Mouse (Mus musculus) fat pad, adult 2 months (tissue): ENCODE measurements around the gene Gm5136.

ENCODE experiments used
- DNase-seq: peaks from one replicate; pipeline ENCODE4 v3.0.0-alpha.2; 2011; ENCODE audit warnings: low read depth, low spot score; ENCODE audit errors: extremely low read depth

The Gm5136 gene

GRCm38 (mm10) chr10:108699946-108700345, at the start of gene Gm5136:
Gene Gm5136 (minus strand): TSS chr10:108700160.
- DNase-seq, result no peak

DNA sequence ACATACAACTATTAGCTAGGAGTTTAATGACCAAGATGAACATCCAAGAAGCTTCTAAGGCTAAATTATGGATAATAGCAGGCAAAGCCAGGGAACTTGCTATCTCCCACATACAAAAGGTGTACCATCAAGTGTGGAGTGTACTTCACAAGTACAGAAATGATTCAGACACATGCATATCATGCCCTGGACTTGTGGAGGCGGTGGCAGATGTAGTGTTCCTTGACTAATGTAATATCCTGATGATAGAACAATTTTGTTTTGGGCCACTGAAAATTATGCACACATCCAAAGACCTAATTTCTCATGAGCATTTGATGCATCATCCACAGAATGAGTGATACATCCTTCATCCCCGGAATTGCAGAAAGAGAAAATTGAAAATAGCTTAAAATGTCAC, 43.8 kb upstream of the Gm5136 start:
- DNase-seq, result no peak

DNA sequence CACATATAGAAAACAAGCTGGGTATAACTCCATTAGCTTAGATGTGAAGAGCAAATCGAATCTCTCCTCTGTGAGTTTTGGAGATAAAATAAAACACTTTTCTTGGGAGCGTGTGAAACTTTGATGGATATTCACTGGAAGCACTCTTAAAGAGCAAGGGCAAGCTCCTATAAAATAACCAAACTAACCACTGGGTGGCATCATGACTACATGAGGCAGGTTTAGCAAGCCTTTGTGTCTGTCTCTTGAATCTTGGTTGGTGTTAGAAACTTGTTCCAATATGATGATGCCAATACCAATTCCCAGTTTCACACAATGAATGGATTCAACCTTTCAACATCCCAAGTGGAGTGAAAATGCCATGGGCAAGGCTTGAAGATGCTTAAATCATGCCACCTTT, 34.0 kb upstream of the Gm5136 start:
- DNase-seq, result no peak

DNA sequence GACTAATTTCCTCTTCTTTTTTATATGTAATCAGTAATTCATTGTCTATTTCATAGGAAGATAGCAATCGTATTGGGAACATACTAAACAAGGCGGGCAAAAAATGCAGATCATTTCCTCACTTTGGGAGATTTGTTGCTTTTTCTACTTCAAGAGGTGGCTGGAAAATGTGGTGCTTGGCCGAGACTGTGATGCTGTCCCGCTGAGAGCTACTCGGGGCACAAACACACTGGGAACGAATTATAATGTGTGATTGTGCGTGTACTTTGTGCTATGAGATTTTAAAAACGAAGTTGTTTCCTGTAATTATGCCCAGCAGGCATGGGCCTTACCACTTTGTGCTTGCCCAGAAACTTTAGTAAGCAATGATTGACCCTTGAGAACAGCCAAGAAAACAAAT, 29.0 kb upstream of the Gm5136 start:
- no peak for DNase-seq

GRCm38 (mm10) chr10:108726391-108726790, 26.4 kb upstream of the Gm5136 start:
- no peak for DNase-seq

DNA sequence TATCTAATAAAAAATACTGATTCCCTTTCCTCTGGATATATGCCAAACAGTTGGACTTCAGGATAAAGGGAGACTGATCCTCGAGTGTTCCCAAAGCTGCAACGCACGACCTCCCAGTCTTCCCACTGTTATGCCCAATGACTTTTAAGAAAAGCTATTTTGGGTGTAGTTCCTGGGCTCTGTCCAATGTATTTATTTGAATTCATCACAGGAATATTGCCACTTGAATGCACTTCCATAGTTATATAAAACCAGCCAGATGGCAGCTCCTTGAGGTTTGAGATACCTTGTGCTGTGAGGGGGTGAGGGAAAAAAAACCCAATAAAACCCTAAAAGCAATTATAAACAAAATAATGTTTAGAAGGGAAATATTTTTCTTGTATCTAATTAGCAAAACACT, 24.9 kb upstream of the Gm5136 start:
- DNase-seq, result no peak

- peak; percentile 8 for DNase-seq
Observed at GRCm38 (mm10) chr10:108710514-108710913, 10.6 kb upstream of the Gm5136 start.

DNA sequence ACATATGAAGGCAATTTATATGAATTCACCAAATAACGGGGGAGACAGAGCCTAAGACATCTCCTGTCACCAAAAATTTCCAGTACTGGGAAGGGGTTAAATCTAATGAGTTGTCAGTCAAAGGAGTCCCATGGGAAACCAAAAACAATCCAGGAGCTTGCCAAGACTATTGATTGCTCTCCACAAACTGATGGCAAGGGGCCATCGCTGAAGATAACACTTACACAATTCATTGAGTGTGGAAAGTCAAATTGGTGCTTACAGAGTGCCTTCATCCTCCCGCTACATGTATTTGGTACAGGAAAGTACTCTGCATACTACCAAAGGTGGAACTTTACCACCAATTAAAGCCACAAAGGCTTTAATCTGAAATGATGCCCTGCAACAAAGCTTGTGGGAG, 5.7 kb upstream of the Gm5136 start:
- no peak for DNase-seq

GRCm38 (mm10) chr10:108701361-108702128, 1.6 kb upstream of the Gm5136 start:
- no peak for DNase-seq

DNA sequence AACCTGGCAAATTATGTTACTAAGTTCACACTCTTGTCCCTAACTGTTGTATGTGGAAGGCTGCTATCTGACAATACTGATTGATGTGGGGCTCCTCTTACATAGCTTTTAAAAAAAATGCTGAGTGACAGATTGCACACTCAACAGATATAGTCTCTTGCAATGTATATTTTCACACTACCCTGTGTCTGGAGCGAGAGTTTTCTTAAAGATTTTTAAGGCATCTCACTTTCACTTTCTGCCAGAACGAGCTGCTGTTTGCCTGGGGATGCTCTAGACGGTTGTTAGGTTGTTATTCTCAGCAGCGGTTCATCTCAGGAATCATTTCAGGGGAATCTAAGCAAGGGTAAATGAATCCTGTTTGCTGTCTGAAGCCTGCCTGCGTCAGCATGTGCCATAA, 2.9 kb downstream of the Gm5136 start:
- no peak for DNase-seq

GRCm38 (mm10) chr10:108690954-108691353, 9.0 kb downstream of the Gm5136 start:
- no peak for DNase-seq

GRCm38 (mm10) chr10:108686696-108687095, 13.3 kb downstream of the Gm5136 start:
- DNase-seq, result no peak

- peak; percentile 46 for DNase-seq
Observed at GRCm38 (mm10) chr10:108679675-108680390, 20.1 kb downstream of the Gm5136 start.

- no peak for DNase-seq
Observed at GRCm38 (mm10) chr10:108677053-108677452, 22.9 kb downstream of the Gm5136 start.

DNA sequence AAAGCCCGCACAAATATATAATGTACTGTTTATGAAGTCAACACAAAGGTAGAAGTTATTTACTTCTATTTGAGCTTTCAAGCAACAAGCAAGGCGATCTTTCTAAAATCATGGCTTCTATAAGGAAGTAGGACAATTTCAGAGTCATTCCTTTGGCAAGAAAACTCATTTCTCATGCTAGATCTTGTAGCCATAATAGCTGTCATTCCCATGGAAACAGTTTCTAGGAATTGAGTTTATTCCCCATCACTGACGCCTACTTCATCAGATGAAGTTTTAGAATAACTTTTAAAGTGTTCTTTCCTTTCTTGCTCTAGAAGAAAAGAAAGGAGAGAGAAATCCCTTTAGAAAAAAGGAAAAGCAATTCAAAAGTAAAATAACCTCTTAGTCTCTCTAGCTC, 31.0 kb downstream of the Gm5136 start:
- DNase-seq, result no peak

DNA sequence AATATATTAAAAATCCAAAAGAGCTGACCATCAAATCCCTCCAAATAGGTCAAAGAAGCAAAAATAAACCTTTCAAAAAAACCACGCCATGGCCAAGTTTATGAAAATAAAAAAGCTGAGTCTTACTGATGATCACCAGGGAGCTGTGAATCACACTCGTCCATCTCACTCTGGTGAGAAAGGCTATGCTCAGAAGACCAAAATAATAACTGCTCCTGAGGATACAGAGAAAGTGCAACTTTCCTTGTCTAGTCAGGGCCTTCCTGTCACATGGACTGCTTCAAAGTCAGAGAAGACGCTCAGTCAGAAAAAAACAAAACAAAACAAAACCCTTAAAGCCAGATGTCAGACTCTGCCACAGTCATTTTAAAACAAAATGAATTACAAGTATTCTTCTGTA, 39.7 kb downstream of the Gm5136 start:
- no peak for DNase-seq

- DNase-seq, result peak; percentile 26
Observed at GRCm38 (mm10) chr10:108658300-108658699, 41.7 kb downstream of the Gm5136 start.

DNA sequence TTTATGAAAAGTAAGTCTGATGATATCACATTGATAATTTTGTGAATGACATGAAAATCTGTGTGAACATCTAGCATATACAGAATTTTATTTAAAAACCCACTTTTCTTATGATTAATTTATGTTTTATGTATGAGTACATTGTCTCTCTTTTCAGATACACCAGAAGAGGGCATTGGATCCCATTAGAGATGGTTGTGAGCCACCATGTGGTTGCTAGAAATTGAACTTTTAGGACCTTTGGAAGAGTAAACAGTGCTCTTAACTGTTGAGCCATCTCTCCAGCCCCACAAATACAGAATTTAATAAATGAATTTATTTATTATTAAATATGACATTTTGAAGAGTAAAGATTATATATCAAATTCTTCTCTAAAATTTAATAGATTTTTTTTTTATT, 42.3 kb downstream of the Gm5136 start:
- no peak for DNase-seq

DNA sequence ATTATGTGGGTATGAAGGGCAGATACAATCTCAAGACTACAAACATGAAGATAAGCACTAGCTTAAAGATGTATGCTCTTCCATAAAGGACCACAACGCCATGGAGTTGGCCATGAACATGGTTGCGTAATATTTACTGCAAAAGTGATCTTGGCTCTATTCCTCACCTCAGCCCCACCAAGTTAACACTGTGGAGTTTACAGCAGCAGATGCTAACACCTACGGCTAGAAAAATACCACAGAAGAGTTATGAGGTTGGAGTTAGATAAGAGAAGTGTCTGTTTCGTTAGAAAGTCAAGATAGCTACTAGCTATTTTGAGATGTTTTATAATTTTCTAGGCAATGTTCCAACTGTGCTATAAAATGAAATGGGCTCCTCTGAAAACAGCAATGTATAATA, 43.1 kb downstream of the Gm5136 start:
- no peak for DNase-seq

- no peak for DNase-seq
Observed at GRCm38 (mm10) chr10:108655074-108655473, 44.9 kb downstream of the Gm5136 start.

GRCm38 (mm10) chr10:108652831-108653230, 47.1 kb downstream of the Gm5136 start:
- DNase-seq, result no peak

DNA sequence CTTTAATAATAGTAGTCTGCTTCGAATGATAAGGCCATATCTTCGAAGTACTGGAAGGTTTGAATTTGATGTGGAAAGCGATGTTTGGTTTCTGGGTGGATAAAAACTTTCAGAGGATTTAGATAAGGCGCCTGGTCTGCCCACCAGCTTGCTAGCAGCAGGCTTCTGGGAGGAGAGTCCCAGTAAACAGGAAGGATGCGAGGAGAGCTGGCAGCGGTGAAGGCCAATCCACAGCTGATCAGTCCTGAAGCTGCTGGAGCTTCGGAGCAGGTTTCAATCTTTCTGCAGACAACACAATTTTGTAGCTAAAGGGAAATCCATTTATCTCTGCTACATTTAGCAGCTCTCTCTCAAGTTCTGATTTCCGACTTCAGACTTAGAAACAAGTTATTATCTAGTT, 47.9 kb downstream of the Gm5136 start:
- DNase-seq, result no peak

- DNase-seq, result no peak
Observed at GRCm38 (mm10) chr10:108649174-108649573, 50.8 kb downstream of the Gm5136 start.
